22 mouse cellular contexts compared by ENCODE assay signal in the genomic region with DNA sequence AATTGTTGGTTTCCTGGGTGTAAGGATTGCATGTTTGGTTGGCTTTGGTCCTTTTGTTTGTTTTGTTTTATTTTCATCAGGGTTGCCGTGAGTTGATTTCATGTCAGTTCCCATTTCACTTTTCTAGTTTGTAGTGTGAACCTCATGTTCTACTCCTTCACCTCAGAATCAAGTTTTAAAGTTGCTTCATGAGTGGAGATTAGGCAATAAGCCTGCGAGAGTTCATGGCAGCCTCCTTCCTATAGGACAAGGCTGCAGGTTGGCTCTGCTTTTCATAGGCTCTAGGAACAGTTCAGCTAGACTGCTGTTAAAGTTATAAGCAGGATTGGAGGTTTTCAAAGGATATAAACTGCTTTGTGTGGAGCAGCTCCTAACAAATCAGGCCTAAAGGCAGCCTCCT. TPM values are rescaled to one million over a fixed set of nuclear protein-coding genes. Genes with fewer than 3 reads are reported as not detected.
DNase-seq lines count a peak whose midpoint lies in the region; ATAC-seq lines count a peak whose summit lies in the region.
"Had no signal": no experiment of that assay in that cellular context is flagged by ENCODE, and none has a peak within 500 bp of the region (broad histone marks: within the 10 kb centered on the region; RNA-seq: fewer than 3 reads in every experiment).

No protein-coding gene starts in this region.

- H3K4me2 ChIP-seq in liver, embryonic 13.5 days = no peak overlapping the region
- no peak overlapping the region for H3K4me2 ChIP-seq in liver, embryonic 11.5 days
- H3K4me2 ChIP-seq: embryonic facial prominence, embryonic 13.5 days; hindbrain, embryonic 15.5 days; liver, embryonic 15.5 days; midbrain, embryonic 11.5 days; neural tube, embryonic 13.5 days had no signal

- DNase-seq in CD4-positive, CD25-positive, alpha-beta regulatory T cell, adult 2 months (ENCODE audit: low read depth, low spot score) = peak; percentile 13
- no peak for DNase-seq in liver, embryonic 13.5 days
- no peak for DNase-seq in liver, embryonic 11.5 days (ENCODE audit: low spot score)
- DNase-seq in 416B (ENCODE audit: low read depth) = peak; percentile 82
- no peak for DNase-seq in gastrocnemius, adult 18-20 months (ENCODE audit: low spot score)
- no peak for DNase-seq in cerebellum, postnatal 36 days
- DNase-seq: adrenal gland, postnatal 25 days; cerebellum, adult 8-10 months; forebrain, postnatal 0 days; gastrocnemius, postnatal 25 days; heart, postnatal 14 days; kidney, adult 11 months; left cerebral cortex, postnatal 4 days; right cerebral cortex, postnatal 25 days had no signal

- no peak overlapping the region for H3K4me3 ChIP-seq in liver, embryonic 13.5 days (replicated peaks)
- H3K4me3 ChIP-seq in liver, embryonic 11.5 days (ENCODE audit: low read depth, low read length) = no peak overlapping the region
- H3K4me3 ChIP-seq: embryonic facial prominence, embryonic 13.5 days; heart, embryonic 10.5 days; hindbrain, embryonic 15.5 days; liver, embryonic 15.5 days; neural tube, embryonic 13.5 days had no signal

- peaks cover 19% of the 10 kb centered on the region for H3K4me1 ChIP-seq in liver, embryonic 13.5 days (replicated peaks)
- 0 out of 2 replicates have a peak, but pooled peaks cover 3% of the 10 kb centered on the region for H3K4me1 ChIP-seq in liver, embryonic 11.5 days (replicated peaks; ENCODE audit: control insufficient read depth, insufficient read depth, low read length)
- H3K4me1 ChIP-seq: embryonic facial prominence, embryonic 13.5 days; heart, embryonic 10.5 days; hindbrain, embryonic 15.5 days had no signal

- WGBS in liver, embryonic 13.5 days (ENCODE audit: insufficient replicate concordance) = 71% methylated on average over 2 of the region's 2 CpGs
- WGBS in liver, embryonic 11.5 days = 78% methylated on average over 2 of the region's 2 CpGs

- H3K27me3 ChIP-seq in liver, embryonic 13.5 days = no peaks in the 10 kb centered on the region
- H3K27me3 ChIP-seq in liver, embryonic 11.5 days (replicated peaks; ENCODE audit: control insufficient read depth, insufficient read depth, low read length) = no peaks in the 10 kb centered on the region
- H3K27me3 ChIP-seq: embryonic facial prominence, embryonic 13.5 days; hindbrain, embryonic 15.5 days; liver, embryonic 15.5 days; neural tube, embryonic 13.5 days had no signal

- H3K9ac ChIP-seq in liver, embryonic 13.5 days = no peak overlapping the region
- no peak overlapping the region for H3K9ac ChIP-seq in liver, embryonic 11.5 days (ENCODE audit: low read depth, low read length)
- H3K9ac ChIP-seq: embryonic facial prominence, embryonic 13.5 days; forebrain, postnatal 0 days; hindbrain, embryonic 15.5 days; liver, embryonic 15.5 days; neural tube, embryonic 13.5 days had no signal

- H3K36me3 ChIP-seq in liver, embryonic 13.5 days = 0 out of 2 replicates have a peak, but pooled peaks cover 2% of the 10 kb centered on the region
- no peaks in the 10 kb centered on the region; the same call in 1 of the 2 replicates for H3K36me3 ChIP-seq in liver, embryonic 11.5 days (ENCODE audit: control insufficient read depth, insufficient read depth, low read length)

- no peaks in the 10 kb centered on the region for H3K9me3 ChIP-seq in liver, embryonic 13.5 days (replicated peaks)
- H3K9me3 ChIP-seq in liver, embryonic 11.5 days (ENCODE audit: control insufficient read depth, low read length) = no peaks in the 10 kb centered on the region
- H3K9me3 ChIP-seq: embryonic facial prominence, embryonic 13.5 days; heart, embryonic 10.5 days; hindbrain, embryonic 15.5 days; liver, embryonic 15.5 days; neural tube, embryonic 13.5 days had no signal

- H3K27ac ChIP-seq in liver, embryonic 13.5 days = 0 out of 2 replicates have a peak overlapping the region, but pooled peaks have one; percentile 27
- H3K27ac ChIP-seq in liver, embryonic 11.5 days (ENCODE audit: low read depth, low read length) = no peak overlapping the region
- H3K27ac ChIP-seq: embryonic facial prominence, embryonic 13.5 days; heart, embryonic 10.5 days; hindbrain, embryonic 15.5 days; liver, embryonic 15.5 days; neural tube, embryonic 13.5 days had no signal

- no peak for ATAC-seq in CD4-positive, CD25-positive, alpha-beta regulatory T cell, adult 4 months
- ATAC-seq in liver, embryonic 13.5 days (ENCODE audit: low read depth) = no peak
- ATAC-seq in liver, embryonic 11.5 days (replicated peaks; ENCODE audit: low FRiP score) = no peak
- peak; percentile 14 to 20; a peak in 1 of 4 replicates for ATAC-seq in hematopoietic stem cell, adult 5-6 weeks (replicated peaks in 1 of 2; ENCODE audit: insufficient read depth in 1 of 2, low FRiP score in 2 of 2, low TSS enrichment in 1 of 2, low read depth in 1 of 2, poor library complexity in 2 of 2, severe bottlenecking in 2 of 2)
- ATAC-seq: forebrain, postnatal 0 days had no signal

RNA-seq across cellular contexts. Expression of gene Srr, which starts 33.8 kb away (rescaled TPM):
- 1 to 10 TPM; 7.8 to 8.9 TPM for polyA plus RNA-seq in CD4-positive, CD25-positive, alpha-beta regulatory T cell, adult 4 months (2017; shearing (Covaris generic))
- 3.9 and 5.1 TPM in 2 replicates for polyA plus RNA-seq in liver, embryonic 13.5 days (2015; fragmentation: Nextera tagmentation; extraction: Ambion mirVana)
- polyA plus RNA-seq in liver, embryonic 11.5 days (2014; fragmentation: Nextera tagmentation; extraction: Ambion mirVana) = 10.0 and 10.1 TPM in 2 replicates
- 8.5 and 9.0 TPM in 2 replicates for total RNA-seq in hematopoietic stem cell, adult 5-6 weeks (2017)
- total RNA-seq in gastrocnemius, adult 18-20 months (2021) = 10 to 100 TPM; 15.6 to 22.8 TPM

RNA-seq across cellular contexts. Expression of gene Smg6, which starts 33.9 kb away (rescaled TPM):
- 10 to 100 TPM; 16.5 to 21.8 TPM for polyA plus RNA-seq in CD4-positive, CD25-positive, alpha-beta regulatory T cell, adult 4 months (2017; shearing (Covaris generic))
- 4.4 and 5.5 TPM in 2 replicates for polyA plus RNA-seq in liver, embryonic 13.5 days (2015; fragmentation: Nextera tagmentation; extraction: Ambion mirVana)
- polyA plus RNA-seq in liver, embryonic 11.5 days (2014; fragmentation: Nextera tagmentation; extraction: Ambion mirVana) = 10.7 and 12.4 TPM in 2 replicates
- 59.6 and 87.5 TPM in 2 replicates for total RNA-seq in hematopoietic stem cell, adult 5-6 weeks (2017)
- 10 to 100 TPM; 11.8 to 12.3 TPM for total RNA-seq in gastrocnemius, adult 18-20 months (2021)

Comparison
In these comparisons a context has a peak if more than half of its experiments do, and no peak if none do; other contexts are left out.
1. DNase-seq: peak in CD4-positive, CD25-positive, alpha-beta regulatory T cell, adult 2 months (single experiment) and 416B (single experiment); none in liver, embryonic 13.5 days (single experiment), liver, embryonic 11.5 days (single experiment), gastrocnemius, adult 18-20 months (single experiment) and cerebellum, postnatal 36 days (0 of 2).
2. ATAC-seq: peak in hematopoietic stem cell, adult 5-6 weeks (2 of 2); none in CD4-positive, CD25-positive, alpha-beta regulatory T cell, adult 4 months (single experiment), liver, embryonic 13.5 days (single experiment) and liver, embryonic 11.5 days (single experiment).